Comparison of ENCODE assay signal across 8 mouse cellular contexts in genomic region chr17:35016376-35016775, GRCm38 (mm10). TPM values are rescaled to one million over a fixed set of nuclear protein-coding genes. Genes with fewer than 3 reads are reported as not detected.
DNase-seq lines count a peak whose midpoint lies in the region.

Vwa7 (plus strand) TSS chr17:35016579.

- peak; percentile 38 to 69 for DNase-seq in spleen, postnatal 4 days (ENCODE audit: low spot score in 2 of 2)
- no peak for DNase-seq in spleen, adult 18-20 months
- DNase-seq in cerebellum, postnatal 25 days: peak; percentile 91 to 92
- no peak for DNase-seq in heart, adult 8-10 months (ENCODE audit: low spot score)
- DNase-seq in kidney, adult 9 months: peak; percentile 57
- peak; percentile 77 for DNase-seq in skeletal muscle tissue, adult 2 months (ENCODE audit: low read depth, low spot score)
- DNase-seq in ovary, postnatal 10 days (ENCODE audit: low spot score): no peak
- DNase-seq in right cerebral cortex, adult 2 months (ENCODE audit: low spot score in 2 of 2): no peak

RNA-seq across cellular contexts. Expression of gene Vwa7, which starts in this region (rescaled TPM):
- 10 to 100 TPM; 12.0 to 18.5 (median 16.6) TPM for total RNA-seq in heart, adult 8-10 months (2022)

Comparison
In these comparisons a context has a peak if more than half of its experiments do, and no peak if none do; other contexts are left out.
1. DNase-seq: peak in spleen, postnatal 4 days (2 of 2), cerebellum, postnatal 25 days (2 of 2), kidney, adult 9 months (single experiment) and skeletal muscle tissue, adult 2 months (single experiment); none in spleen, adult 18-20 months (0 of 2), heart, adult 8-10 months (single experiment), ovary, postnatal 10 days (single experiment) and right cerebral cortex, adult 2 months (0 of 2).